Mouse (Mus musculus): ENCODE data around the gene Memo1. TPM values are rescaled to one million over a fixed set of nuclear protein-coding genes. Genes with fewer than 3 reads are reported as not detected.
"Not testable (repeated sequence)": the region's sequence is repeated elsewhere in the genome, so short reads cannot be mapped to it uniquely, and the experiment has no call there.

The Memo1 gene
- polyA plus RNA-seq, 1 experiment from 2014 or later = 76.8 TPM

- Histone ChIP-seq H3K36me3 (peaks cover 16% of the 10 kb centered on the region; the same call in 1 of the 2 replicates), H3K4me3 (no peak overlapping the region), H3K27me3 (ENCODE audit: insufficient read depth, poor library complexity, severe bottlenecking) (no peaks in the 10 kb centered on the region), H3K27ac (peak overlapping the region; percentile 79; the same call in 1 of the 2 replicates), H3K9me3 (0 out of 2 replicates have a peak, but pooled peaks cover 3% of the 10 kb centered on the region), H3K4me1 (replicated peaks) (peaks cover 24% of the 10 kb centered on the region)
- WGBS = 66% methylated on average over 1 of the region's 1 CpGs
- DNase-seq (ENCODE audit: low spot score) = no peak
These were observed 29.7 kb downstream of the Memo1 start for GRCm38 (mm10) chr17:74265636-74266035.

- Histone ChIP-seq H3K27me3 (ENCODE audit: insufficient read depth, poor library complexity, severe bottlenecking) (no peaks in the 10 kb centered on the region), H3K27ac (peak overlapping the region; percentile 79), H3K9me3 (0 out of 2 replicates have a peak, but pooled peaks cover 3% of the 10 kb centered on the region), H3K36me3 (peaks cover 16% of the 10 kb centered on the region; the same call in 1 of the 2 replicates), H3K4me3 (no peak overlapping the region; the same call in 1 of the 2 replicates), H3K4me1 (replicated peaks) (peaks cover 24% of the 10 kb centered on the region)
- 26% methylated on average over 5 of the region's 5 CpGs for WGBS
- no peak for DNase-seq (ENCODE audit: low spot score)
These were observed 30.2 kb downstream of the Memo1 start for GRCm38 (mm10) chr17:74265156-74265505.

- peaks cover 14% of the 10 kb centered on the region; the same call in 1 of the 2 replicates for H3K36me3 ChIP-seq
- no peak for DNase-seq (ENCODE audit: low spot score)
- no peak overlapping the region; the same call in 1 of the 2 replicates for H3K4me3 ChIP-seq
- 63% methylated on average over 3 of the region's 3 CpGs for WGBS
- 0 out of 2 replicates have a peak, but pooled peaks cover 3% of the 10 kb centered on the region for H3K9me3 ChIP-seq
- H3K27ac ChIP-seq = peak overlapping the region; percentile 79
- no peaks in the 10 kb centered on the region for H3K27me3 ChIP-seq (ENCODE audit: insufficient read depth, poor library complexity, severe bottlenecking)
- peaks cover 24% of the 10 kb centered on the region for H3K4me1 ChIP-seq (replicated peaks)
These were observed 30.8 kb downstream of the Memo1 start for GRCm38 (mm10) chr17:74264333-74265155.

GRCm38 (mm10) chr17:74262415-74262814 lies 32.9 kb downstream of the Memo1 start:
- 92% methylated on average over 3 of the region's 3 CpGs for WGBS
- Histone ChIP-seq H3K27ac (no peak overlapping the region), H3K36me3 (peaks cover 13% of the 10 kb centered on the region)

GRCm38 (mm10) chr17:74245284-74245683 lies 50.0 kb downstream of the Memo1 start:
- WGBS = 86% methylated on average over 1 of the region's 1 CpGs
- H3K27me3 ChIP-seq (ENCODE audit: insufficient read depth, poor library complexity, severe bottlenecking) = no peaks in the 10 kb centered on the region

More at GRCm38 (mm10) chr17:74262415-74262814, 32.9 kb downstream of the Memo1 start:
- no peaks in the 10 kb centered on the region for H3K27me3 ChIP-seq (ENCODE audit: insufficient read depth, poor library complexity, severe bottlenecking)
- H3K4me1 ChIP-seq (replicated peaks) = peaks cover 24% of the 10 kb centered on the region
- no peak overlapping the region for H3K4me3 ChIP-seq
- H3K9me3 ChIP-seq = no peaks in the 10 kb centered on the region
- DNase-seq (ENCODE audit: low spot score) = no peak

GRCm38 (mm10) chr17:74242788-74243187 lies 52.5 kb downstream of the Memo1 start:
- peaks cover 37% of the 10 kb centered on the region for H3K36me3 ChIP-seq
- 79% methylated on average over 3 of the region's 3 CpGs for WGBS
- H3K9me3 ChIP-seq = no peaks in the 10 kb centered on the region
- H3K4me3 ChIP-seq = no peak overlapping the region
- H3K27ac ChIP-seq = no peak overlapping the region
- no peaks in the 10 kb centered on the region for H3K4me1 ChIP-seq (replicated peaks)
- no peak for DNase-seq (ENCODE audit: low spot score)
- H3K27me3 ChIP-seq (ENCODE audit: insufficient read depth, poor library complexity, severe bottlenecking) = no peaks in the 10 kb centered on the region

More at GRCm38 (mm10) chr17:74245284-74245683, 50.0 kb downstream of the Memo1 start:
- no peak for DNase-seq (ENCODE audit: low spot score)
- no peak overlapping the region for H3K27ac ChIP-seq
- H3K4me3 ChIP-seq = no peak overlapping the region
- no peaks in the 10 kb centered on the region for H3K4me1 ChIP-seq (replicated peaks)
- H3K36me3 ChIP-seq = peaks cover 18% of the 10 kb centered on the region; the same call in 1 of the 2 replicates
- no peaks in the 10 kb centered on the region for H3K9me3 ChIP-seq

- Histone ChIP-seq H3K27me3 (ENCODE audit: insufficient read depth, poor library complexity, severe bottlenecking) (no peaks in the 10 kb centered on the region), H3K27ac (no peak overlapping the region), H3K9me3 (no peaks in the 10 kb centered on the region), H3K36me3 (peaks cover 37% of the 10 kb centered on the region), H3K4me1 (replicated peaks) (no peaks in the 10 kb centered on the region), H3K4me3 (no peak overlapping the region)
- DNase-seq (ENCODE audit: low spot score) = no peak
- WGBS = 94% methylated on average over 1 of the region's 1 CpGs
These were observed 55.0 kb downstream of the Memo1 start for GRCm38 (mm10) chr17:74240322-74240721.

GRCm38 (mm10) chr17:74228131-74228759 lies 67.1 kb downstream of the Memo1 start:
- no peak for DNase-seq (ENCODE audit: low spot score)
- WGBS = 93% methylated on average over 3 of the region's 3 CpGs
- Histone ChIP-seq H3K9me3 (no peaks in the 10 kb centered on the region), H3K27me3 (ENCODE audit: insufficient read depth, poor library complexity, severe bottlenecking) (no peaks in the 10 kb centered on the region), H3K27ac (no peak overlapping the region), H3K36me3 (peaks cover 18% of the 10 kb centered on the region), H3K4me3 (no peak overlapping the region), H3K4me1 (replicated peaks) (peaks cover 3% of the 10 kb centered on the region; the same call in 1 of the 2 replicates)

- DNase-seq (ENCODE audit: low spot score) = no peak
- Histone ChIP-seq H3K27ac (no peak overlapping the region), H3K36me3 (peaks cover 24% of the 10 kb centered on the region), H3K9me3 (no peaks in the 10 kb centered on the region), H3K4me3 (no peak overlapping the region), H3K4me1 (replicated peaks) (peaks cover 6% of the 10 kb centered on the region), H3K27me3 (ENCODE audit: insufficient read depth, poor library complexity, severe bottlenecking) (no peaks in the 10 kb centered on the region)
- WGBS = 90% methylated on average over 2 of the region's 2 CpGs
These were observed 78.0 kb downstream of the Memo1 start for GRCm38 (mm10) chr17:74217304-74217703.

- H3K27ac ChIP-seq; H3K27me3 ChIP-seq (ENCODE audit: insufficient read depth, poor library complexity, severe bottlenecking); H3K4me3 ChIP-seq; H3K9me3 ChIP-seq; DNase-seq (ENCODE audit: low spot score): not testable (repeated sequence)
- H3K36me3 ChIP-seq = peaks cover 39% of the 10 kb centered on the region
- WGBS = 85% methylated on average over 16 of the region's 16 CpGs
- H3K4me1 ChIP-seq (replicated peaks) = peaks cover 13% of the 10 kb centered on the region
These were observed 82.3 kb downstream of the Memo1 start for GRCm38 (mm10) chr17:74212831-74213524.

- WGBS = 64% methylated on average over 5 of the region's 5 CpGs
- no peak for DNase-seq (ENCODE audit: low spot score)
- H3K4me1 ChIP-seq (replicated peaks) = peaks cover 13% of the 10 kb centered on the region
- no peaks in the 10 kb centered on the region for H3K9me3 ChIP-seq
- no peak overlapping the region for H3K27ac ChIP-seq
- no peak overlapping the region for H3K4me3 ChIP-seq
- H3K27me3 ChIP-seq (ENCODE audit: insufficient read depth, poor library complexity, severe bottlenecking) = no peaks in the 10 kb centered on the region
- H3K36me3 ChIP-seq = peaks cover 38% of the 10 kb centered on the region
These were observed 86.0 kb downstream of the Memo1 start for GRCm38 (mm10) chr17:74209143-74209908.

- no peak for DNase-seq (ENCODE audit: low spot score)
- H3K27ac ChIP-seq = no peak overlapping the region
- H3K4me3 ChIP-seq = no peak overlapping the region
- no peaks in the 10 kb centered on the region for H3K27me3 ChIP-seq (ENCODE audit: insufficient read depth, poor library complexity, severe bottlenecking)
- peaks cover 14% of the 10 kb centered on the region for H3K36me3 ChIP-seq
- no peaks in the 10 kb centered on the region for H3K4me1 ChIP-seq (replicated peaks)
- no peaks in the 10 kb centered on the region for H3K9me3 ChIP-seq
- 69% methylated on average over 2 of the region's 2 CpGs for WGBS
These were observed 99.4 kb downstream of the Memo1 start for GRCm38 (mm10) chr17:74195943-74196342.
